Mouse (Mus musculus) spleen, adult 2 months (tissue): Measurements from ENCODE around the gene Egfem1. TPM values are rescaled to one million over a fixed set of nuclear protein-coding genes. Genes with fewer than 3 reads are reported as not detected.

Experiments used
- DNase-seq, 2 experiments: peaks; one replicate each; pipeline versions ENCODE4 v3.0.0 to v3.0.0-alpha.2; 2012 to 2021; ENCODE audit warnings: low spot score in 2 of 2, low read depth in 1 of 2
- H3K27ac ChIP-seq: fragments of 200-500 bp; 2 replicates; pipeline ENCODE4 v1.5.1; 2012; ENCODE audit warnings: low read length, inconsistent platforms; ENCODE audit not compliant: insufficient read depth
- H3K27me3 ChIP-seq: fragments of 200-500 bp; 2 replicates; pipeline ENCODE4 v1.6.1; 2012; ENCODE audit warnings: mild to moderate bottlenecking, moderate library complexity, low read length, inconsistent platforms; ENCODE audit not compliant: control insufficient read depth, insufficient read depth
- H3K36me3 ChIP-seq: fragments of 200-500 bp; 2 replicates; pipeline ENCODE4 v1.6.1; 2012; ENCODE audit warnings: mild to moderate bottlenecking, low read length, inconsistent platforms; ENCODE audit not compliant: control insufficient read depth, insufficient read depth
- H3K4me1 ChIP-seq: fragments of 200-500 bp; 2 replicates; pipeline ENCODE4 v1.6.1; 2011; ENCODE audit warnings: inconsistent platforms; ENCODE audit not compliant: control insufficient read depth, insufficient read depth, insufficient read length
- H3K4me3 ChIP-seq: fragments of 200-500 bp; 2 replicates; pipeline ENCODE4 v1.5.1; 2011; ENCODE audit warnings: mild to moderate bottlenecking, inconsistent platforms; ENCODE audit not compliant: insufficient read depth, insufficient read length; ENCODE audit errors: extremely low read depth
- CTCF ChIP-seq: fragments of 200-500 bp; IDR thresholded peaks from 2 replicates; pipeline ENCODE4 v1.5.1; 2011; ENCODE audit warnings: mild to moderate bottlenecking, inconsistent platforms; ENCODE audit not compliant: insufficient read depth, insufficient read length, insufficient replicate concordance; ENCODE audit errors: extremely low read depth
- POLR2A ChIP-seq: fragments of 200-500 bp; IDR thresholded peaks from 2 replicates; pipeline ENCODE4 v1.6.1; 2011; ENCODE audit warnings: low read depth, low read length, inconsistent platforms
- WGBS: fragments of 180-500 bp; shearing (Covaris S2); methylation state at CpG from one replicate; pipeline ENCODE4 v1.1.7; 2018; 5-methylcytosine and 5-hydroxymethylcytosine counted together
- polyA plus RNA-seq: library from polyadenylated mRNA; depleted of rRNA; stranded (reverse); fragments of >200 nt; gene quantifications from 2 replicates; pipeline ENCODE4 v1.2.3, GENCODE M21; 2012

Egfem1 gene
- polyA plus RNA-seq, 1 experiment: not detected

DNA sequence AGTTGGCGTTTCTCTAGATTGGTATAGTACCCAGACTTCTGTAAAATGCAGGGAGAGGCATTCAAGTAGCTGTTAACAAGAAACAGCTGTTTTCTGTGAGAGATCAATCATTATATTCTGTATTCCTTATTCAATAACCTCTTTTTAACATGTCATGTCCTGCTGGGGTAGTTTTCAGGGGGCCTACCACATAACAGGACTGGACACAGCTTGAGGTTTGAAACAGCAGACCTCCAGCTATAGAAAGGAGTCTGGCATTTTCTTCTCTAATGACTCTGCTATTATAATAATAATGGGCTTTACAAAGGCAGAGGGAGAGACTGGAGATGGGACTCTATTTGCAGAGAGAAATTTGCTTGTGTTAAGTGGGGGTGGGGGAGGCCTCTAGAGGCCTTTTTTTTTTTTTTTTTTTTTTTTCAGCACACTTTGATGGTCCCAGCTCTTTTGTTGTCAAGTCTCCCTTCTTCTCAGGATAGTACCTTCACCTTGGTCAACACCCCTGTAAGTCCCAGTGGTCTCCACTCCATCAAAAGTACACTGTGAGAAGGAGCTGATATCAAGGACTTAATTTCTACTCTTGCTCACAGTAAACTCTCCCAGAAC, 459.8 kb downstream of the Egfem1 start:
- TF ChIP-seq CTCF (no peak), POLR2A (no peak)
- no peak overlapping the region for H3K4me3 ChIP-seq
- DNase-seq: no peak
- no peak overlapping the region for H3K27ac ChIP-seq
- H3K36me3 ChIP-seq: no peaks in the 10 kb centered on the region
- H3K27me3 ChIP-seq: no peaks in the 10 kb centered on the region
- 71% methylated on average over 1 of the region's 1 CpGs for WGBS
- H3K4me1 ChIP-seq: no peaks in the 10 kb centered on the region

DNA sequence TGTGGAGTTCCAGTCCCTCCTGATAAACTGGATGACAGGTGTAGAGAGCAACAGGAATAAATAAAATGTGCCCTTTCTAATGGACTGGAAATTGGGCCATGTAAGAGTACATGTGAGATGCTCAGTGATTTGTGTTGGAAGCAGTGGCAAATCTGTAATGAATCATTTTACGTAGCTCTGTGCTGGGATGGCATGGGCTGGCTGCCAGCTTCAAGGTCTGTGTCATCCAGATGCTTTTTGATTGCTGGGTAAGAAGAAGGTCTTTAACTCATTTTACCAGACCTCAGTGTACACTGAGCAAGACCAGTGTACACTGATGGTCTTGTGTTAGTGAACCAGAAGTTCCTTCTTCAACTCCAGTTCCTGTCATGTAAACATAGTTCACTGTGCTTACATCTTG, 462.2 kb downstream of the Egfem1 start:
- Histone ChIP-seq H3K27me3 (no peaks in the 10 kb centered on the region), H3K4me1 (no peaks in the 10 kb centered on the region), H3K4me3 (no peak overlapping the region), H3K36me3 (no peaks in the 10 kb centered on the region), H3K27ac (no peak overlapping the region)
- WGBS: 80% methylated on average over 1 of the region's 1 CpGs
- no peak for DNase-seq
- TF ChIP-seq CTCF: no peak
- TF ChIP-seq POLR2A: no peak

DNA sequence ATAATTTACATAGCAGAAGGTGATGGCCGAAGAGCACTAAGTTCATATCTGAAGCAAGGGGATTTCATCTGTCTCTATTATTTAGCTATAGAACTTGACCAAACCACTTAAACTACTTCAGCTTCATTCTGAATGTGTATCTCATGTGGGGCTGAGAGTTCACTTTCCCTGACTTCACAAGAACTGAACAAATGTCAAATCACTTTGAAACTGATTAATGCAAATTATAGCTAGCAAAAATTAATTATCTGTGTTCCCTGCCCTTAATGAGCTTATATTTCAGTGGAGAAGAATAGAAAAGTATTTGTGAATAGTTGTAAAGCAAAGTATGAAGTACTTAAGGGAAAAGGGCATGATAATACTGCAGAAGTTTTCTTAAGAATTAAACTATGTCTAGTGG, 481.3 kb downstream of the Egfem1 start:
- Histone ChIP-seq H3K27ac (no peak overlapping the region), H3K4me3 (no peak overlapping the region), H3K36me3 (no peaks in the 10 kb centered on the region), H3K27me3 (no peaks in the 10 kb centered on the region), H3K4me1 (no peaks in the 10 kb centered on the region)
- DNase-seq: no peak
- TF ChIP-seq CTCF: no peak
- WGBS: 90% methylated on average over 1 of the region's 1 CpGs

DNA sequence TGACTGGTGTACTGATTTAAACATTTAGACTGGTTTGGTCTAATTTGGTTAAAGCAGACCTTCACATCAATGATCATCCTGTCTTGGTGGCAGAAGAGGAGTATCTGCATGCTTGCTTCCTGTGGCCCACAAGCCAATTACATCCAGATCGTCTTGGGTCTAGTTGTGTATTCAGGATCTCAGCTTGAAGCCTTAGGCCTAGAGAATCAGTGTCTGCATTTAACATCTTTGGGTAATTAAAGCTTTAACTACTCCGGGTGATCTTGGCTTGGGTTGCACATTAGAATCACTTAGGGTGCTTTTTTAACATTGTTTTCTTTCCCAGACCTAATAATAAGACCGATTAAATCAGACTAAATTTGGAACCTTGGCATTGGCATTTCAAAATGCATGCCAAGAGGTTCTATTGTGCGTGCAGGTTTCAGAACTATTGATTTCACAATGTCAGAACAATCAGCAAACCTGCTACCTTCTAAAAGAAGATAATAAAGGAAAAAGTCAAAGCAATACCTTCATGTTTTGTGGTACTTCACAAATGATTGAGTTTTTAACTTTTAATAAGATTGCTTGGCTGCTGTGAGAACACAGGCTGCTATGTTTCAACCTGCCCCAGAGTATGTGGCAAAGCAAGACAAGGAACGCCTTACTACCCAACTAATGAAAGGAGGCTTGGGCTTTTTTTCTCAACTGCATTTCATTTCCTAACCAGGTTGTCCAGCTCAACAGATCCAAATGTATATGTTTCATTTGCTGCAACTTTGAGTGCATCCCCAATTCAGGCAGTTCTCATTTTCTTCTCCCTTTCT, 496.4 kb downstream of the Egfem1 start:
- Histone ChIP-seq H3K36me3 (no peaks in the 10 kb centered on the region), H3K4me3 (no peak overlapping the region), H3K27ac (no peak overlapping the region), H3K4me1 (no peaks in the 10 kb centered on the region), H3K27me3 (no peaks in the 10 kb centered on the region)
- TF ChIP-seq CTCF (no peak), POLR2A (no peak)
- WGBS: 82% methylated on average over 5 of the region's 5 CpGs
- DNase-seq: no peak

- DNase-seq: no peak
- TF ChIP-seq POLR2A (no peak), CTCF (no peak)
- Histone ChIP-seq H3K27ac (no peak overlapping the region), H3K27me3 (no peaks in the 10 kb centered on the region), H3K36me3 (no peaks in the 10 kb centered on the region), H3K4me3 (no peak overlapping the region), H3K4me1 (no peaks in the 10 kb centered on the region)
- WGBS: 72% methylated on average over 8 of the region's 8 CpGs
Observed at GRCm38 (mm10) chr3:29582749-29583148, 500.9 kb downstream of the Egfem1 start.

- Histone ChIP-seq H3K4me1 (no peaks in the 10 kb centered on the region), H3K27ac (no peak overlapping the region)
- WGBS: 82% methylated on average over 7 of the region's 7 CpGs
Observed at GRCm38 (mm10) chr3:29602140-29602539, 520.3 kb downstream of the Egfem1 start.

GRCm38 (mm10) chr3:29608713-29609112, 526.9 kb downstream of the Egfem1 start:
- DNase-seq: no peak
- H3K36me3 ChIP-seq: no peaks in the 10 kb centered on the region
- no peak overlapping the region for H3K27ac ChIP-seq
- no peaks in the 10 kb centered on the region for H3K27me3 ChIP-seq
- no peaks in the 10 kb centered on the region for H3K4me1 ChIP-seq
- 82% methylated on average over 3 of the region's 3 CpGs for WGBS
- H3K4me3 ChIP-seq: no peak overlapping the region
- TF ChIP-seq POLR2A: no peak
- TF ChIP-seq CTCF: no peak

More at GRCm38 (mm10) chr3:29602140-29602539, 520.3 kb downstream of the Egfem1 start:
- no peaks in the 10 kb centered on the region for H3K27me3 ChIP-seq
- H3K4me3 ChIP-seq: no peak overlapping the region
- TF ChIP-seq POLR2A: no peak
- no peak for TF ChIP-seq CTCF
- H3K36me3 ChIP-seq: no peaks in the 10 kb centered on the region
- DNase-seq: no peak
